Mouse (Mus musculus) heart, embryonic 11.5 days (tissue): ENCODE measurements at regions not wholly inside any gene's neighbourhood (a gene's known extent, or its start where the extent isn't known, plus 50 kb on each side); places are given as distances from the start of the nearest gene placed in this dataset.

Experiments
- ATAC-seq: fragments of 200-750 bp; cut with Nextera tagmentation; replicated peaks from 2 replicates; pipeline ENCODE4 v1.8.0; 2017; ENCODE audit warnings: moderate library complexity; ENCODE audit not compliant: insufficient number of reproducible peaks, low FRiP score, low TSS enrichment
- H3K27ac ChIP-seq: fragments of 300-500 bp; sonication (generic); 2 replicates; pipeline ENCODE4 v1.5.1; 2014; ENCODE audit warnings: mild to moderate bottlenecking, low read depth, low read length
- H3K27me3 ChIP-seq: fragments of 300-500 bp; sonication (generic); 2 replicates; pipeline ENCODE4 v1.6.1; 2014; ENCODE audit warnings: mild to moderate bottlenecking, low read length, mixed read lengths; ENCODE audit not compliant: control insufficient read depth, insufficient read depth
- H3K36me3 ChIP-seq: fragments of 300-500 bp; sonication (generic); 2 replicates; pipeline ENCODE4 v1.6.1; 2014; ENCODE audit warnings: mild to moderate bottlenecking, low read length, moderate library complexity, mixed read lengths; ENCODE audit not compliant: control insufficient read depth, insufficient read depth
- H3K4me1 ChIP-seq: fragments of 300-500 bp; sonication (generic); 2 replicates; pipeline ENCODE4 v1.6.1; 2014; ENCODE audit warnings: low read length; ENCODE audit not compliant: control insufficient read depth, insufficient read depth
- H3K4me2 ChIP-seq: fragments of 300-500 bp; sonication (generic); 2 replicates; pipeline ENCODE4 v1.6.1; 2014; ENCODE audit warnings: mild to moderate bottlenecking, moderate library complexity
- H3K4me3 ChIP-seq: fragments of 300-500 bp; sonication (generic); 2 replicates; pipeline ENCODE4 v1.5.1; 2014; ENCODE audit warnings: low read depth, low read length
- H3K9ac ChIP-seq: fragments of 300-500 bp; sonication (generic); 2 replicates; pipeline ENCODE4 v1.6.1; 2014; ENCODE audit warnings: mild to moderate bottlenecking, low read depth, low read length, moderate library complexity
- H3K9me3 ChIP-seq: fragments of 300-500 bp; sonication (generic); replicated peaks from 2 replicates; pipeline ENCODE4 v1.6.1; 2016; ENCODE audit warnings: low read length; ENCODE audit not compliant: control insufficient read depth
- WGBS: fragments of 180-500 bp; shearing (Covaris S2); extraction: QIAGEN DNeasy Blood & Tissue Kit; methylation state at CpG from one replicate; pipeline ENCODE4 v1.1.7; 2014; ENCODE audit not compliant: insufficient replicate concordance; 5-methylcytosine and 5-hydroxymethylcytosine counted together

GRCm38 (mm10) chr4:31463130-31463698, 500.7 kb upstream of the Map3k7 start:
- Histone ChIP-seq H3K4me2 (no peak overlapping the region), H3K27me3 (no peaks in the 10 kb centered on the region), H3K27ac (no peak overlapping the region), H3K4me1 (peaks cover under 1% of the 10 kb centered on the region; the same call in 1 of the 2 replicates), H3K9ac (no peak overlapping the region), H3K36me3 (no peaks in the 10 kb centered on the region), H3K9me3 (no peaks in the 10 kb centered on the region), H3K4me3 (no peak overlapping the region)
- no peak for ATAC-seq
- WGBS, result 82% methylated on average over 5 of the region's 5 CpGs

GRCm38 (mm10) chr4:31468306-31468705, 495.6 kb upstream of the Map3k7 start:
- Histone ChIP-seq H3K27ac (peak overlapping the region; percentile 71), H3K4me2 (no peak overlapping the region), H3K9ac (0 out of 2 replicates have a peak overlapping the region, but pooled peaks have one; percentile 16), H3K9me3 (no peaks in the 10 kb centered on the region), H3K4me1 (peaks cover 8% of the 10 kb centered on the region; the same call in 1 of the 2 replicates), H3K36me3 (no peaks in the 10 kb centered on the region), H3K4me3 (no peak overlapping the region), H3K27me3 (no peaks in the 10 kb centered on the region)
- 82% methylated on average over 9 of the region's 9 CpGs for WGBS
- ATAC-seq, result no peak

GRCm38 (mm10) chr4:31469803-31470202, 494.1 kb upstream of the Map3k7 start:
- no peak overlapping the region for H3K4me3 ChIP-seq
- H3K27me3 ChIP-seq, result no peaks in the 10 kb centered on the region
- no peak overlapping the region for H3K4me2 ChIP-seq
- H3K27ac ChIP-seq, result peak overlapping the region; percentile 71
- H3K9ac ChIP-seq, result no peak overlapping the region
- H3K4me1 ChIP-seq, result peaks cover 8% of the 10 kb centered on the region; the same call in 1 of the 2 replicates
- WGBS, result 26% methylated on average over 4 of the region's 4 CpGs
- no peaks in the 10 kb centered on the region for H3K9me3 ChIP-seq
- ATAC-seq, result no peak; the same call in 1 of the 2 replicates
- no peaks in the 10 kb centered on the region for H3K36me3 ChIP-seq

- no peaks in the 10 kb centered on the region for H3K9me3 ChIP-seq
- no peaks in the 10 kb centered on the region for H3K36me3 ChIP-seq
- no peak overlapping the region for H3K9ac ChIP-seq
- no peak overlapping the region for H3K4me3 ChIP-seq
- ATAC-seq, result no peak
- H3K4me2 ChIP-seq, result no peak overlapping the region
- no peaks in the 10 kb centered on the region for H3K4me1 ChIP-seq
- WGBS, result 86% methylated on average over 3 of the region's 3 CpGs
- no peaks in the 10 kb centered on the region for H3K27me3 ChIP-seq
- no peak overlapping the region for H3K27ac ChIP-seq
These were observed 471.4 kb upstream of the Map3k7 start for GRCm38 (mm10) chr4:31492535-31492934.

- no peak for ATAC-seq
- no peaks in the 10 kb centered on the region for H3K36me3 ChIP-seq
- no peaks in the 10 kb centered on the region for H3K27me3 ChIP-seq
- no peaks in the 10 kb centered on the region for H3K4me1 ChIP-seq
- no peaks in the 10 kb centered on the region for H3K9me3 ChIP-seq
- H3K4me3 ChIP-seq, result no peak overlapping the region
- WGBS, result 82% methylated on average over 3 of the region's 3 CpGs
- H3K27ac ChIP-seq, result no peak overlapping the region
- no peak overlapping the region for H3K9ac ChIP-seq
- no peak overlapping the region for H3K4me2 ChIP-seq
These were observed 470.8 kb upstream of the Map3k7 start for GRCm38 (mm10) chr4:31493087-31493511.

- Histone ChIP-seq H3K27ac (no peak overlapping the region), H3K9ac (no peak overlapping the region), H3K27me3 (no peaks in the 10 kb centered on the region), H3K4me3 (no peak overlapping the region), H3K9me3 (no peaks in the 10 kb centered on the region), H3K36me3 (no peaks in the 10 kb centered on the region), H3K4me2 (no peak overlapping the region), H3K4me1 (no peaks in the 10 kb centered on the region)
- no peak for ATAC-seq
- WGBS, result 93% methylated on average over 2 of the region's 2 CpGs
These were observed 464.0 kb upstream of the Map3k7 start for GRCm38 (mm10) chr4:31499888-31500287.

- Histone ChIP-seq H3K9ac (no peak overlapping the region), H3K9me3 (no peaks in the 10 kb centered on the region), H3K4me1 (no peaks in the 10 kb centered on the region), H3K27me3 (no peaks in the 10 kb centered on the region), H3K4me2 (no peak overlapping the region), H3K4me3 (no peak overlapping the region), H3K27ac (no peak overlapping the region), H3K36me3 (no peaks in the 10 kb centered on the region)
- 72% methylated on average over 4 of the region's 4 CpGs for WGBS
- no peak for ATAC-seq
These were observed 463.5 kb upstream of the Map3k7 start for GRCm38 (mm10) chr4:31500432-31500831.

DNA sequence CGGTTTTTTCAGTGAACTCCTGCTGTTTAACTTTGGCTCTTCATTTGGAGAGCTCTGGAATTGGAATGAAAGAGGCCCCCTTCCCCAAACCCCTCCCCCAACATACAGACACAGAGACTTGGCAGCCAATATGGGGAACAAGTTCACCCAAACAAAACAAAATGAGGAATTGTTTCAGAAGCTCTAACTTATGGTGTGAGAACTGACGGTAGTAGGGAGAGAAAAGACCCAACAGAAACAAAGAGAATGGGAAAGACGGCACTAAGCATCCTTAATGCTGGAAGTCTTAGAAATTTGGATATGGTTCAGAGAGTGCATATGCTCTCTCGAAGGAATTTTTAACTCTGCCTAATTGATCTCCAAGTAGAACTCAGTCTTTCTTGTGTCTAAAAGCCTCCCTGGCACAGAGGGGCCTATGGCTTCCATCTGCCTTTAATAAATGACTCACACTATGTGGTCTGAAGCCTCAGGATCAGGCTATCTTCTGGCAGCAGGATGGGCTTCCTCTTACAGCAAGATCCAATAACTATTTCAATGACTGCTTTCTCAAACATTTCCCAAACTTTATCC, 438.2 kb upstream of the Map3k7 start:
- Histone ChIP-seq H3K9me3 (no peaks in the 10 kb centered on the region), H3K4me2 (no peak overlapping the region), H3K36me3 (no peaks in the 10 kb centered on the region), H3K9ac (no peak overlapping the region), H3K27me3 (no peaks in the 10 kb centered on the region), H3K27ac (no peak overlapping the region), H3K4me3 (no peak overlapping the region), H3K4me1 (no peaks in the 10 kb centered on the region)
- WGBS, result 71% methylated on average over 4 of the region's 4 CpGs
- ATAC-seq, result no peak

GRCm38 (mm10) chr4:31536811-31537210, 427.1 kb upstream of the Map3k7 start:
- Histone ChIP-seq H3K4me3 (no peak overlapping the region), H3K36me3 (no peaks in the 10 kb centered on the region), H3K9ac (no peak overlapping the region), H3K4me1 (no peaks in the 10 kb centered on the region), H3K9me3 (no peaks in the 10 kb centered on the region), H3K27me3 (no peaks in the 10 kb centered on the region), H3K27ac (no peak overlapping the region), H3K4me2 (no peak overlapping the region)
- no peak for ATAC-seq
- 41% methylated on average over 1 of the region's 1 CpGs for WGBS
